Mouse (Mus musculus) adrenal gland, adult 2 months (tissue): ENCODE measurements around the gene Gm5089. TPM values are rescaled to one million over a fixed set of nuclear protein-coding genes. Genes with fewer than 3 reads are reported as not detected.

Source experiments
- DNase-seq: peaks from one replicate; pipeline ENCODE4 v3.0.0; 2021
- polyA plus RNA-seq: library from polyadenylated mRNA; depleted of rRNA; stranded (reverse); fragments of >200 nt; gene quantifications from 2 replicates; pipeline ENCODE4 v1.2.3, GENCODE M21; 2012
- total RNA-seq, 2 experiments: library from RNA; stranded (reverse); gene quantifications; 2 replicates each; pipeline ENCODE4 v1.2.3; 2021

The Gm5089 gene
- total and polyA plus RNA-seq, 3 experiments, result not detected

GRCm38 (mm10) chr14:122426529-122427203, 24.2 kb downstream of the Gm5089 start:
- DNase-seq, result no peak

- DNase-seq, result no peak
Measured at GRCm38 (mm10) chr14:122424441-122424840, 26.5 kb downstream of the Gm5089 start.

DNA sequence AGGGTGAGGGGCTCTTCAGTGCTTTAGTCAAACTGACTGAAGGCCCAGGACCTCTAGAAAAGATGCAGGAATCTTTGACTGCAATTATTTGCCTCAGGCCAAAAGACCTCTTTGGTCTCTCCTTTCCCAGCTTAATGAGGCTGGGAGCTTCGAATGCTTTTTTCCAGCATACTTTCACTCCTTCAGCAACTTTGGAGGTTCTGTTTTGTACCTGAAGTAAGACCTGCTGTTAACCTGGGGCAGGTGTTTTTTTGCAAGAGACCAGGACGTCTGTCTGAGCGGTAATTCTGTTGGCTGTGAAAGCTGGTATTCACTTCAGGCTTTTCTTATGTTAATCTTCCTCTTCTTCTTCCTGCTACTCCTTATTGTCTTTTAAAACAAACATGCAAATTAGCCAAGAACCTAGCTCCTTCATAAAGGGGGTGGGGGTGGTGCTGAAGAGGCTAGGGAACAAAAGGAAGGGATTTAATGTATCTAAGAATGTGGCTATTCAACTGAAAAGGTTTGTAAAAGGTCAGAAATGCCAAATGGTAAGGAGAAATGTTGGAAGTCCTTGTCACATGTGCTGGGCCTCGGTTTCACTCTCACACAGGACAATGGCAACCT, 34.6 kb downstream of the Gm5089 start:
- DNase-seq, result no peak

DNA sequence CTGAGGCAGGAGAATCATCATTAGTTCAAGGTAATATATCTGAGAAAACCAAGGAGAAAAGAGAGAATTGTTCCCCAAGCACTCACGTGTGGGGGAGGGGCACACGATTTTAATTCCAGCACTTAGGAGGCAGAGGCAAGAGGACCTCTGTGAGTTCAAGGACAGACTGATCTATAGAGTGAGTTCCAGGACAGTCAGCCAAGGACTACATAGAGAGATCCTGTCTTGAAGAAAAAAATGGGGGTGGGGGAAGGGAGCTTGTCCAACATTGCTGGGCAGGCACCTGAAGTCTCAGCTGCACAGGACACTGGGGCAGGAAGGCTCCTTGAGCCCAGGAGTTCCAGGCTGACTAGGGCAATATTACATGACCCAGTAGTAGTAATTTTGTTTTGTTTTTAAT, 36.1 kb downstream of the Gm5089 start:
- no peak for DNase-seq

DNA sequence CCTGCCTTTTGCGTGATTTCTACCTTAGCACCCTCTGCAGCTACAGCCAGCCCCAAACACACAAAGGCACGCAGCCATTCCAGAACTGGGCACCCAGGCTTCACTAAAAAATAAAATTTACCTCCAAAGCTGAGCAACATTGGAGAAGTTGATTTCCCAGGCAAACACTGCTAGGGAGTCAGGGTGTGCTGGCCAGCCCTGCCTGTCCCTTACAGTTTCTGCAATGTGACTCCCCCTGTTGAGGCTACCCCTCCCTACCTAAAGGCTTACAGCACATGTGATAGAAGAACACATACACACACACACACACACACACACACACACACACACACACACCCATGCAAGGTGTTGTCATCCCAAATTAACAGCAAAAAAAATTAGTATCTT, 37.4 kb downstream of the Gm5089 start:
- DNase-seq, result no peak

DNA sequence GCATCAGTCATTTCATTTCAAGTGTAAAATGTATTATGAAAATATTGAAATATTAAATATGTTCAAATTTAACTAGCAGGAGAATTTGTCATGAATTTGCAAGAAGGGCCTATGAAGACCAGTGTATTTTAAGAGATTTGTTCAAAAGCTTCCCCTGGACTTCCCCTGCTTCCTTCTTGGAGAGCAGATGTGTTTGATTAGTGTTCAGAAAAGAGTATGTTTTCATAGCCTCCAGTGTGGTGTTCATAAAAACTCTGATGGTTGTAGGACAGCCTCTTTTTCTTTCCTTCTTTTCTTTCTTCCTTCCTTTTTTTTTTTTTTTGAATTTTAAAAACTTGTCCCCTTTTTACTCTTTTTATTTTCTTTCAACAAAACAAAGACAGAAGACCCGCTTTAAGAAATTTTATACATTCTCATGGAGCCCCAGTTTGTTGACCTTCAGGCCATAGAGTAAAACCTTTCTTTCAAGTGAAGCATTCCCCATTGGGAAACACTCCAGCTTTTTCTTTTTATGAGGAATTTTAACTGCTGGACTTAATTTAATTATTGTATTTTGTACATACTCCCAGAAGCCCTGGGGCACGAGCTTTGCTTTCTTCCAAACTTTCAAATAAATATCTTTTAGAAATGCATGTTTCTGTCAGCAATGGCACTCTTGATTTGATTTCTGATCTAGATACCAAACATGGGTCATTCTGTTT, 37.9 kb downstream of the Gm5089 start:
- DNase-seq, result no peak

DNA sequence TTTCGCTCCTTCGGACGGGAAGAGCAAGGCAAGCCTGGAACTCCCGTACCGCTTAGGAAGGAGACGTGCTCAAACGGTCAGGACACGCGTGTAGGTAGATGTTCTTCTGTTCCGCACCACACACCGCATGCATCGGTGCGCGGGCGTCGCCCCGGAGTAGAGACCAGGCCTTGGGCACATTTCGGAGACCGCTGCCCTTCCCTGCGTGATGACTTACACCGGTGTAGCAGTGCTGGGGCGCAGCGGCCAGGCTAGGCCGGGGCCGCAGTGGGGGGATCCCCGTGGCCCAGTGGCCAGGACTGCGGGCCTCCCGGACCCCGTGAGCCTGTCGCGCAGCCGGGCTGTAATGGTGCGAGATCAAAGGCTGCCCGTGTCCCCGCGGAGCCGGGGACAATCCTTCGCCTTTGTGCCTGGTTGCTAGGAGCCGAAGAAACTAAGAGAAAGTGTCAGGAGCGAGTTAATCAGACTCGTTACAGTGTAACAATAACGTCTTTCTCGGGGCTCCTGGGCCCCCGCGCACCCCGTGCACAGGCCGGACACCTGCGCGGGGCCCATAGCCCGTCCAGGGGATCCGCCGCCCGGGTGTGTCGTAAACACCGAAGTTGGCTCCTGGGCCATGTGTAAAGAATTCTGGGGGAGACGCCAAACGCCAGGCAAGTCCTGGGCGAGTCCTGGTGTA, 44.2 kb downstream of the Gm5089 start:
- peak; percentile 15 for DNase-seq

GRCm38 (mm10) chr14:122405897-122406540, 44.9 kb downstream of the Gm5089 start:
- no peak for DNase-seq

GRCm38 (mm10) chr14:122405236-122405635, 45.7 kb downstream of the Gm5089 start:
- no peak for DNase-seq

- DNase-seq, result no peak
Measured at GRCm38 (mm10) chr14:122404596-122405154, 46.2 kb downstream of the Gm5089 start.

- no peak for DNase-seq
Measured at GRCm38 (mm10) chr14:122403422-122403940, 47.4 kb downstream of the Gm5089 start.

DNA sequence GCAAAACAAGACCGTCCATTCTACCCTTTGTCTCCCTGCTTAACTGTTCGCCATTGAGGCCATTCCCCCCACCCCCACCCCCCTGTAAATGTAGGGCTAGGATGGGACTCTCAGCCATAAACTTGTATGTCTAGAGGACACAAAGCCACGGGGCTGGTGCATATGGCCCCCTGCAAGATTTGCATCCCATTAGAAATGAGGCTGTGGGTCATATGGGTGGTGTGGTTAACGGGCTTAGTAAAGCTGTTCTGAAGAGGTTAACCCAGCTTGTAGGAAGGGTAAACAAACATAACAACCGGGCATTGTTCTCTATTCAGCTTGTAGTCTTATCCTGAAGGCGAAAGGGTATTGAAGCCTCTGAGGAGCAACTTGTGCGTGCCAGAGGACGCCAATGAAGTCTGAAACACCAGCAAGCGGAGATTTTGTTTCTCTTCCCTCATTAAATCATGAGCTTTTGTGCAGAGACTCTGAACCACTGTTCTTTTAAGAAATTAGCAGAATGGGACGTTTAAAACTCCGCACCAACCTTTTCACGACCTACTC, 48.1 kb downstream of the Gm5089 start:
- no peak for DNase-seq

DNA sequence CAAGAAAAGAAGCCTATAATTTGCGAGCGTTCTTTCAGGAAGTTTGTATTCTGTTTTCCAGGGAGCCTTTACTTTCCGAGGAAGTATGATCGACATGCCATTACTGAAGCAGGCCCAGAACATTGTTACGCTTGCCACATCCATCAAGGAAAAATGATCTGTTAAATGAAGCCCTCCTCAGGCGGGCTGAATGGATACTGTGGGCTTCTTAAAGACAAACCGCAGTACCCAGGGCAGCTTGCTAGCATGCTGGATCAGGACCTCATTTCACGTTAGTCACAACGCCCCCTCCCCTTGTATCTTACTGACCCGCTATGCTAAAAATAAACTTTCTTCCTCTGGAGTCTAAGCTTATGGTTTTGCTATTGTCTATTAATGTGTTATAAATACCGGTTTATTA, 49.0 kb downstream of the Gm5089 start:
- no peak for DNase-seq

DNA sequence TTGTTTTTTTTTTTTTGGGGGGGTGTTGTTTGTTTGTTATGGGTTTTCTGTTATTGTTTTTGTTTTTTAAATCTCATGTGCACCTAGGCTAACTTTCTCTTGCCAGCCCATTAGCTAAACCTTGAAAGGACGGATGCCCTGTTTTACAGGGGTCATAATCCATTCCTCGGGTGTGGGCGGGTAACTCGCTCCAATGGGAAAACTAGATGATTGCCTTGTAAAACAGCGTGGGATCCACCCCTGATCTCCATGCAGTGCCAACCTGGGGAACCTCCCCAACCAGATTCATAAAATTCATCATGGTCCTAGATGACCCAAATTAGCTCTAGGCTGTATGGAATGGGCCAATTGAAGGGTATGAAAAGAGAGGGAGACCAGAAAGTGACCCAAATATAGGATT, 51.0 kb downstream of the Gm5089 start:
- no peak for DNase-seq

- DNase-seq, result no peak
Measured at GRCm38 (mm10) chr14:122398676-122399075, 52.2 kb downstream of the Gm5089 start.

- no peak for DNase-seq
Measured at GRCm38 (mm10) chr14:122393119-122393518, 57.8 kb downstream of the Gm5089 start.

DNA sequence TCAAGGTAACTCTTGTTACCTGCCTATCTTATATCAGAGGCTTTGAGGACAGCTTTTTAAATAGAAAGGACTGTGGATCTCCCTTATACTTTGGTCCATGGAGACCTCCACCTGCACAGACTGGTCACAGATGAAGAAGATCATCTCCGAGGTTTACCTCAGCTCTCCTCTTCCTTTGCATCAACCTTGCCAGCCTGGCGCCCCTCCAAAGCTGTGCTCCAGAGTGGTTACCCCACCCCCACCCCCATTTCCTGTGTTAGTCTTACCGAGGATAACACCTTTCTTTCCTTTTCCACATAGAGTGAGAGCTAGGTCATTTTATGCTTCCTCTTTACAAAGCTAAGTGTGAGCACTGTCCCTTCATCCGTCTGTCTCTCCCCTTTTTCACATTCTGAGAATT, 60.0 kb downstream of the Gm5089 start:
- DNase-seq, result no peak

- no peak for DNase-seq
Measured at GRCm38 (mm10) chr14:122389684-122390370, 61.1 kb downstream of the Gm5089 start.

DNA sequence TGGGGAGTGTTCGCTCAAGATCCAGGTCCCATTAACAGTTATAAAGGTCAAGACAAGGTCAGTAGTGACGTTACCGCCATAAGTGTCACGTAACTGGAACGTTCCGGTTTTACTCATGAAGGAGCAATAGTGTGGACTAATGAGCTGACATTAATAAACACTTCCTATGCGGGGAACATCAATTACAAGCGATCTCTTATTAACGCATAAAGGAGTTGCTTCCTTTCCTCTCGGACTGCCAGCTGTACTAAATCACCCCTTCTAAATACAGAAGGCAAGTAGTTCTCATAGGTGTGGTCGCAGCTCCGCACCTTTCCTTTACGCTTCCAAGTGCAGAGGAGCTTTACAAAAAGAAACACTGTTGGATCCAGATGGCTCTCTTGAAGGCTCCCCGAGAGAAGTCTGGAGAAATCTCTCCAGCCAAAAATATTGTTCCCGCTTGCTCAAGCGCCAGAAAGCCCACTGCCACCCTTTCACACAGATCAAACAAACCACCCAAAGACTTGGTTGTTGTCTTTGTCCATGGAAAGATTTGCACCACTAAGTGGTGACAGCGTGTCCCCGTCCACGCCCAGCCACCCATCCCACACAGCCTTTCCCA, 62.4 kb downstream of the Gm5089 start:
- no peak for DNase-seq

DNA sequence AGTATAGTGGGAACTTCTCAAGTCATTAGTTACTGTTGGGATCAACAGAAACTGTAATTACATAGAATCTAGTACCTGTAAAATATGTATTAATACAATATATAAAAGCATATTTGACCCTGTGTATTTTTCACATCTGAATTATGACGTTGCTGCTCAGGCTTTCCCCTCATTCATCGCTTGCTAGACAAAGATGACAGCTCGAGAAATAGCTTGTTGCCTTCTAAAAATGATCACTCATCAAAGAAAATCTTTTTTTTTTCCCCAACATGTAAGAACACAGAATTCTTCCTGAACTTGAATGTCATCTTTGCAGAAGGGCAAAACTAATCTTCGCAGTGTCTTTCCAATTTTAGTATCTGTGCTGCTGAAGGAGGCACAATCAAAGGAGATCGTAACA, 63.1 kb downstream of the Gm5089 start:
- no peak for DNase-seq
